In the genomic region with DNA sequence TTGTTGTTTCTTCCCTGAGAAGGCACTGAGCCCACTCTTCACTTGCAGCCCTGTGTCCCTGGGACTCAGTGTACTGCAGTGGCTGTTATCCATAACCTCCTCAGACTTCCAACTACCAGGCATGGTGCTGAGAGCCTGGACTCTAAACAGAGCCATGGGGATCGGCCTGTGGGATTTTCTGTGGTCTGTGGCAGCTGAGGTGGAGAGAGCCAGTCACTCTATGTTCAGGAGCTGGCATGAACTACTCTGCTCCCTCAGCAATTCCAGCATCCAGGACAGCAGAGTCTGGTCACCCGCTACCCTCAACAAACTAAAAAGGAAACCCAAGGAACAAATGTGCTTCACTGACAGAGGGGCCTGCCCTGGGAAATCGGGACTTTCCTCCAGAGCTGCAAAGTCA, we compare ENCODE assay signal across 14 mouse cellular contexts. TPM values are rescaled to one million over a fixed set of nuclear protein-coding genes. Genes with fewer than 3 reads are reported as not detected.
DNase-seq lines count a peak whose midpoint lies in the region; ATAC-seq and TF ChIP-seq lines count a peak whose summit lies in the region.
"Had no signal": no experiment of that assay in that cellular context is flagged by ENCODE, and none has a peak within 500 bp of the region (broad histone marks: within the 10 kb centered on the region; RNA-seq: fewer than 3 reads in every experiment).

No protein-coding gene starts in this region.

- no peaks in the 10 kb centered on the region for H3K27me3 ChIP-seq in forebrain, embryonic 13.5 days
- no peaks in the 10 kb centered on the region for H3K27me3 ChIP-seq in forebrain, embryonic 15.5 days
- no peaks in the 10 kb centered on the region for H3K27me3 ChIP-seq in intestine, embryonic 14.5 days (replicated peaks; ENCODE audit: control insufficient read depth, insufficient read depth, low read length)
- no peaks in the 10 kb centered on the region for H3K27me3 ChIP-seq in intestine, embryonic 15.5 days (replicated peaks)
- no peaks in the 10 kb centered on the region for H3K27me3 ChIP-seq in hindbrain, postnatal 0 days (ENCODE audit: insufficient read depth, low read length)

- no peak overlapping the region for H3K9ac ChIP-seq in forebrain, embryonic 13.5 days
- H3K9ac ChIP-seq in forebrain, embryonic 15.5 days (replicated peaks), result no peak overlapping the region
- no peak overlapping the region for H3K9ac ChIP-seq in intestine, embryonic 14.5 days (ENCODE audit: low read length)
- no peak overlapping the region for H3K9ac ChIP-seq in intestine, embryonic 15.5 days
- no peak overlapping the region for H3K9ac ChIP-seq in hindbrain, postnatal 0 days (replicated peaks; ENCODE audit: low read length)

- H3K4me2 ChIP-seq in forebrain, embryonic 13.5 days, result no peak overlapping the region
- H3K4me2 ChIP-seq in forebrain, embryonic 15.5 days (replicated peaks), result no peak overlapping the region
- no peak overlapping the region for H3K4me2 ChIP-seq in intestine, embryonic 14.5 days (ENCODE audit: low read length)
- no peak overlapping the region for H3K4me2 ChIP-seq in intestine, embryonic 15.5 days (replicated peaks)
- H3K4me2 ChIP-seq in hindbrain, postnatal 0 days (ENCODE audit: low read depth, low read length), result no peak overlapping the region

- no peaks in the 10 kb centered on the region for H3K9me3 ChIP-seq in forebrain, embryonic 13.5 days (replicated peaks)
- H3K9me3 ChIP-seq in forebrain, embryonic 15.5 days, result no peaks in the 10 kb centered on the region
- no peaks in the 10 kb centered on the region for H3K9me3 ChIP-seq in intestine, embryonic 14.5 days (ENCODE audit: control insufficient read depth, low read length)
- no peaks in the 10 kb centered on the region for H3K9me3 ChIP-seq in intestine, embryonic 15.5 days
- H3K9me3 ChIP-seq in hindbrain, postnatal 0 days (ENCODE audit: low read length), result no peaks in the 10 kb centered on the region

- peaks cover 4% of the 10 kb centered on the region; the same call in 1 of the 2 replicates for H3K36me3 ChIP-seq in forebrain, embryonic 13.5 days (ENCODE audit: poor library complexity, severe bottlenecking)
- H3K36me3 ChIP-seq in forebrain, embryonic 15.5 days, result no peaks in the 10 kb centered on the region
- peaks cover 22% of the 10 kb centered on the region for H3K36me3 ChIP-seq in intestine, embryonic 14.5 days (ENCODE audit: control insufficient read depth, insufficient read depth, low read length)
- H3K36me3 ChIP-seq in intestine, embryonic 15.5 days, result no peaks in the 10 kb centered on the region
- H3K36me3 ChIP-seq in hindbrain, postnatal 0 days (ENCODE audit: insufficient read depth, low read length), result no peaks in the 10 kb centered on the region

- WGBS in forebrain, embryonic 13.5 days, result 88% methylated on average over 3 of the region's 3 CpGs
- 86% methylated on average over 3 of the region's 3 CpGs for WGBS in forebrain, embryonic 15.5 days
- 72% methylated on average over 3 of the region's 3 CpGs for whole genome bisulfite sequencing in intestine, embryonic 14.5 days
- WGBS in intestine, embryonic 15.5 days, result 66% methylated on average over 3 of the region's 3 CpGs
- WGBS in hindbrain, postnatal 0 days, result 78% methylated on average over 3 of the region's 3 CpGs

- no peak for TF ChIP-seq CTCF in hindbrain, postnatal 0 days (IDR thresholded peaks at IDR 0.05; ENCODE audit: low read depth)

- no peak for DNase-seq in intestine, embryonic 14.5 days (ENCODE audit: low spot score)
- peak; percentile 79 for DNase-seq in 3T3-L1 (ENCODE audit: low read depth, low spot score)
- DNase-seq in hindbrain, postnatal 0 days (ENCODE audit: low spot score), result no peak
- DNase-seq in adrenal gland, adult 8-10 months, result no peak
- no peak for DNase-seq in adrenal gland, postnatal 10 days
- DNase-seq: adrenal gland, adult 2 months; B cell, adult 2 months; cerebellum, adult 11-12 months; kidney, postnatal 25 days; midbrain, embryonic 14.5 days; thymus, postnatal 4 days had no signal

- H3K27ac ChIP-seq in forebrain, embryonic 13.5 days, result peak overlapping the region; percentile 64; the same call in 1 of the 2 replicates
- no peak overlapping the region for H3K27ac ChIP-seq in forebrain, embryonic 15.5 days (replicated peaks)
- H3K27ac ChIP-seq in intestine, embryonic 14.5 days (ENCODE audit: low read depth), result peak overlapping the region; percentile 68; the same call in 1 of the 2 replicates
- H3K27ac ChIP-seq in intestine, embryonic 15.5 days, result no peak overlapping the region
- H3K27ac ChIP-seq in hindbrain, postnatal 0 days, result peak overlapping the region; percentile 67; the same call in 1 of the 2 replicates

- no peak for ATAC-seq in forebrain, embryonic 13.5 days
- no peak for ATAC-seq in forebrain, embryonic 15.5 days (replicated peaks)
- no peak for ATAC-seq in intestine, embryonic 14.5 days (replicated peaks; ENCODE audit: low FRiP score, low TSS enrichment, low read depth)
- ATAC-seq in intestine, embryonic 15.5 days, result no peak
- ATAC-seq in hindbrain, postnatal 0 days, result no peak

- no peak overlapping the region for H3K4me3 ChIP-seq in forebrain, embryonic 13.5 days
- H3K4me3 ChIP-seq in forebrain, embryonic 15.5 days, result no peak overlapping the region
- no peak overlapping the region for H3K4me3 ChIP-seq in intestine, embryonic 14.5 days (ENCODE audit: low read depth, low read length)
- no peak overlapping the region for H3K4me3 ChIP-seq in intestine, embryonic 15.5 days (replicated peaks)
- H3K4me3 ChIP-seq in hindbrain, postnatal 0 days (ENCODE audit: low read length), result no peak overlapping the region

- peaks cover 33% of the 10 kb centered on the region for H3K4me1 ChIP-seq in forebrain, embryonic 13.5 days
- H3K4me1 ChIP-seq in forebrain, embryonic 15.5 days, result peaks cover 27% of the 10 kb centered on the region
- peaks cover 28% of the 10 kb centered on the region for H3K4me1 ChIP-seq in intestine, embryonic 14.5 days (replicated peaks; ENCODE audit: control insufficient read depth, insufficient read depth, low read length)
- H3K4me1 ChIP-seq in intestine, embryonic 15.5 days (replicated peaks), result peaks cover 29% of the 10 kb centered on the region
- H3K4me1 ChIP-seq in hindbrain, postnatal 0 days (ENCODE audit: insufficient read depth, low read length), result peaks cover 18% of the 10 kb centered on the region

RNA-seq across cellular contexts. Expression of gene Csf1, which starts 20.8 kb away (rescaled TPM):
- 4.5 and 4.9 TPM in 2 replicates for polyA plus RNA-seq in forebrain, embryonic 13.5 days (2015; fragmentation: Nextera tagmentation; extraction: Ambion mirVana)
- 6.5 and 7.9 TPM in 2 replicates for polyA plus RNA-seq in forebrain, embryonic 15.5 days (2015; fragmentation: Nextera tagmentation; extraction: Ambion mirVana)
- 13.3 and 13.6 TPM in 2 replicates for polyA plus RNA-seq in intestine, embryonic 14.5 days (2014; fragmentation: Nextera tagmentation; extraction: Ambion mirVana)
- polyA plus RNA-seq in intestine, embryonic 15.5 days (2015; fragmentation: Nextera tagmentation; extraction: Ambion mirVana), result 12.1 and 13.3 TPM in 2 replicates
- 13.1 and 15.1 TPM in 2 replicates for total RNA-seq in hindbrain, postnatal 0 days (2014; rRNA removed)
- 11.2 and 12.1 TPM in 2 replicates for polyA plus RNA-seq in hindbrain, postnatal 0 days (2015; fragmentation: Nextera tagmentation; extraction: Ambion mirVana)
- total RNA-seq in adrenal gland, adult 8-10 months (2022), result 10 to 100 TPM; 14.8 to 29.7 (median 23.0) TPM
- 10 to 100 TPM; 15.6 to 18.3 TPM for total RNA-seq in adrenal gland, postnatal 10 days (2021)

RNA-seq across cellular contexts. Expression of gene Ahcyl1, which starts 43.1 kb away (rescaled TPM):
- 98.6 and 106 TPM in 2 replicates for polyA plus RNA-seq in forebrain, embryonic 13.5 days (2015; fragmentation: Nextera tagmentation; extraction: Ambion mirVana)
- 110 and 114 TPM in 2 replicates for polyA plus RNA-seq in forebrain, embryonic 15.5 days (2015; fragmentation: Nextera tagmentation; extraction: Ambion mirVana)
- polyA plus RNA-seq in intestine, embryonic 14.5 days (2014; fragmentation: Nextera tagmentation; extraction: Ambion mirVana), result 95.0 and 104 TPM in 2 replicates
- polyA plus RNA-seq in intestine, embryonic 15.5 days (2015; fragmentation: Nextera tagmentation; extraction: Ambion mirVana), result 77.6 and 79.8 TPM in 2 replicates
- 54.2 and 55.3 TPM in 2 replicates for total RNA-seq in hindbrain, postnatal 0 days (2014; rRNA removed)
- 122 and 132 TPM in 2 replicates for polyA plus RNA-seq in hindbrain, postnatal 0 days (2015; fragmentation: Nextera tagmentation; extraction: Ambion mirVana)
- total RNA-seq in adrenal gland, adult 8-10 months (2022), result 100 to 1,000 TPM; 213 to 241 (median 234) TPM
- 100 to 1,000 TPM; 249 to 285 TPM for total RNA-seq in adrenal gland, postnatal 10 days (2021)

Comparison
In these comparisons a context has a peak if more than half of its experiments do, and no peak if none do; other contexts are left out.
1. H3K27ac ChIP-seq: peak in forebrain, embryonic 13.5 days (single experiment), intestine, embryonic 14.5 days (single experiment) and hindbrain, postnatal 0 days (single experiment); none in forebrain, embryonic 15.5 days (single experiment) and intestine, embryonic 15.5 days (single experiment).